Mouse (Mus musculus) embryonic facial prominence, embryonic 10.5 days (tissue): ENCODE measurements at regions not wholly inside any gene's neighbourhood (a gene's known extent, or its start where the extent isn't known, plus 50 kb on each side); places are given as distances from the start of the nearest gene placed in this dataset.

ENCODE experiments used
- DNase-seq: peaks from one replicate; pipeline ENCODE4 v3.0.0-alpha.2; 2017; ENCODE audit warnings: low spot score
- H3K27ac ChIP-seq: fragments of 300-500 bp; sonication (generic); replicated peaks from 2 replicates; pipeline ENCODE4 v1.5.1; 2016; ENCODE audit warnings: mild to moderate bottlenecking
- H3K27me3 ChIP-seq: fragments of 300-500 bp; sonication (generic); replicated peaks from 2 replicates; pipeline ENCODE4 v1.6.1; 2016; ENCODE audit warnings: low read depth, mild to moderate bottlenecking; ENCODE audit not compliant: poor library complexity, severe bottlenecking
- H3K36me3 ChIP-seq: fragments of 300-500 bp; sonication (generic); replicated peaks from 2 replicates; pipeline ENCODE4 v1.6.1; 2016; ENCODE audit warnings: mild to moderate bottlenecking, moderate library complexity
- H3K4me1 ChIP-seq: fragments of 300-500 bp; sonication (generic); 2 replicates; pipeline ENCODE4 v1.6.1; 2016
- H3K4me3 ChIP-seq: fragments of 300-500 bp; sonication (generic); 2 replicates; pipeline ENCODE4 v1.5.1; 2016; ENCODE audit warnings: mild to moderate bottlenecking, moderate library complexity
- H3K9me3 ChIP-seq: fragments of 300-500 bp; sonication (generic); 2 replicates; pipeline ENCODE4 v1.6.1; 2016; ENCODE audit warnings: mild to moderate bottlenecking
- WGBS: fragments of 180-500 bp; shearing (Covaris S2); methylation state at CpG from one replicate; pipeline ENCODE4 v1.1.7; 2016; 5-methylcytosine and 5-hydroxymethylcytosine counted together

DNA sequence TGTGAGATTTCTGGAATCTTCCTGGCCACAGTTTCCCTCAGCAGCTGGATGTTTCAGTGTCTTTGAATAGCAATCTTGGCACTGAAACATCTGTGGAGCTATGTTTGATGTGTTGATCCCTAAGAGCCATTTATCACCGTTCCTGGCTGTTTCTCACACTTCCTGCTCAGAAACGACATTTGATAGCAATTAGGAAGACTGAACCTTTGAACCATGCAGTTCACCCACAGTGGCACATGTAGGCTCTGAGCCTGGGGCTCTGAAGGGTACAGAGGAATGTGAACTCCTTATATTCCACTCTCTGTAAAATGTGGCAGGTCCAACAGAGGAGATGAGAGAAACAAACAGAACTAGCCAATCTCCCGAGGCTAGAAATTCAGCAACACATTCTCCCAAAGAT lies 333.4 kb downstream of the Rnd3 start:
- Histone ChIP-seq H3K36me3 (no peaks in the 10 kb centered on the region), H3K9me3 (no peaks in the 10 kb centered on the region), H3K4me1 (peaks cover 47% of the 10 kb centered on the region), H3K4me3 (no peak overlapping the region), H3K27me3 (no peaks in the 10 kb centered on the region), H3K27ac (peak overlapping the region; percentile 27; the same call in 1 of the 2 replicates)
- peak; percentile 49 for DNase-seq
- 23% methylated on average over 3 of the region's 3 CpGs for WGBS

- no peaks in the 10 kb centered on the region for H3K27me3 ChIP-seq
- H3K4me3 ChIP-seq: no peak overlapping the region
- no peak overlapping the region for H3K27ac ChIP-seq
- DNase-seq: no peak
- no peaks in the 10 kb centered on the region for H3K36me3 ChIP-seq
- H3K4me1 ChIP-seq: peaks cover 53% of the 10 kb centered on the region
- no peaks in the 10 kb centered on the region for H3K9me3 ChIP-seq
- 85% methylated on average over 9 of the region's 9 CpGs for WGBS
Observed at GRCm38 (mm10) chr2:50813568-50814461, 335.1 kb downstream of the Rnd3 start.

DNA sequence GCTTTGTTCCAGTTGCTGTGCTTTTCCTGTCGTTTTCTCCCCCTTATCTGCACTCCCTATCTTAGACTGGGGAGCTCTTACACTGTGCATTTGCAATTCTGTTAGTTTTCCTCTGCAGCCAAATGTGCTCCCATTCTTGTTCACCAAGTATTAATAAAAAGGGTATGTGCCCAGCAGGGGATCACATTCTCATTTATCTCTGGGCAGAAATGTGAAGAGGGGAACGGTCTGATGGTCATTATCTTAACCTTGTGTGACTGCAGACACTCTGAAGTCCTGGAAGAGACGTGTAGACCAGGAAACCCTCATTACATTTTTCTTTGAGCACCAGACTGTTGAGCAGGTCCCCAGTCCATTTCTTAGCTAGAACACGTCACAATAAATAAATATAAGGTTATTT lies 336.6 kb downstream of the Rnd3 start:
- no peak for DNase-seq
- Histone ChIP-seq H3K36me3 (no peaks in the 10 kb centered on the region), H3K9me3 (no peaks in the 10 kb centered on the region), H3K27me3 (no peaks in the 10 kb centered on the region), H3K4me1 (peaks cover 52% of the 10 kb centered on the region), H3K4me3 (no peak overlapping the region), H3K27ac (peak overlapping the region; percentile 83)
- 30% methylated on average over 4 of the region's 4 CpGs for WGBS

DNA sequence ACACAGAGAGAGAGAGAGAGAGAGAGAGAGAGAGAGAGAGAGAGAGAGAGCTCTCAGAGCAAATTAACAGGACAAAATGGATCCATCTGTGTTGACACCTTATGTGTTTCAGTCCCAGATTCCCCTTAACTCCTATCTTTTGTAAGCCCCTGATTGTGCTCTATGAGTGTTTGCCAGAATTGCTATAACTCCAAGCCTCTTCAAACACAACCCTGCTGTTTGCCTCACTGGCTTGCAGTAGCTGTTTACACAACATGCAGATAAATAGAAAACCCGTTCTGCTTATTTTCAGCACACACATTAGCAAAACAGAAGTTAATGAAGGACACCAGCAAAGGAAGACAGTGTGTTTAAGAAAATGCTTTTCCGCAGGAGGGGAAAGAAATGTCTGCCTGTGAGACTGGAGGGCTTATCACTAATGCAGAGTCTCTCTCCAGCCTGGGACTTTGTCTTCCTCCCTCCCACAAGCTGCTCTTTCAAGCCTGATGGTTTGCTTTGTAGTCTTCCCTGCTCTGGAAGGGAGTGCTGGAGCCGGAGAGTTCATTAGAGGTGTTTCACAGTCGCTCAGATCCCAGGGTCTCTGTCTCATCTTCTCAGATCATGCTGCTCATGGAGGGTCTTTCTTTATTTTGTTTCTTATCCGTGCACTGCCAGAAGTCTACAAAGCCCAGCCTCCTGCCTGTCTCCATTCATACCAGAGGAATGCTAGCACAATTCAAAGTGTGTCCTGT lies 338.4 kb downstream of the Rnd3 start:
- Histone ChIP-seq H3K9me3 (no peaks in the 10 kb centered on the region), H3K27me3 (no peaks in the 10 kb centered on the region), H3K27ac (peak overlapping the region; percentile 83), H3K36me3 (no peaks in the 10 kb centered on the region), H3K4me1 (peaks cover 41% of the 10 kb centered on the region), H3K4me3 (no peak overlapping the region)
- DNase-seq: peak; percentile 30
- 9% methylated on average over 5 of the region's 5 CpGs for WGBS

- Histone ChIP-seq H3K9me3 (no peaks in the 10 kb centered on the region), H3K27ac (no peak overlapping the region), H3K27me3 (no peaks in the 10 kb centered on the region), H3K36me3 (no peaks in the 10 kb centered on the region), H3K4me3 (no peak overlapping the region), H3K4me1 (peaks cover 36% of the 10 kb centered on the region)
- no peak for DNase-seq
- 47% methylated on average over 3 of the region's 3 CpGs for WGBS
Observed at GRCm38 (mm10) chr2:50809823-50810222, 339.1 kb downstream of the Rnd3 start.

- no peak overlapping the region for H3K27ac ChIP-seq
- no peak overlapping the region for H3K4me3 ChIP-seq
- H3K27me3 ChIP-seq: no peaks in the 10 kb centered on the region
- peaks cover 27% of the 10 kb centered on the region for H3K4me1 ChIP-seq
- no peaks in the 10 kb centered on the region for H3K9me3 ChIP-seq
- no peak for DNase-seq
- 85% methylated on average over 6 of the region's 6 CpGs for WGBS
- no peaks in the 10 kb centered on the region for H3K36me3 ChIP-seq
Observed at GRCm38 (mm10) chr2:50807162-50807960, 341.6 kb downstream of the Rnd3 start.

GRCm38 (mm10) chr2:50805645-50806044 lies 343.3 kb downstream of the Rnd3 start:
- peaks cover 10% of the 10 kb centered on the region for H3K4me1 ChIP-seq

GRCm38 (mm10) chr2:50796087-50796486 lies 352.8 kb downstream of the Rnd3 start:
- DNase-seq: no peak
- no peaks in the 10 kb centered on the region for H3K36me3 ChIP-seq
- no peak overlapping the region for H3K4me3 ChIP-seq
- 0 out of 2 replicates have a peak overlapping the region, but pooled peaks have one; percentile 30 for H3K27ac ChIP-seq
- 75% methylated on average over 3 of the region's 3 CpGs for WGBS
- H3K9me3 ChIP-seq: peaks cover 9% of the 10 kb centered on the region; the same call in 1 of the 2 replicates
- no peaks in the 10 kb centered on the region for H3K27me3 ChIP-seq
- H3K4me1 ChIP-seq: peaks cover 4% of the 10 kb centered on the region; the same call in 1 of the 2 replicates

More at GRCm38 (mm10) chr2:50805645-50806044, 343.3 kb downstream of the Rnd3 start:
- H3K27me3 ChIP-seq: no peaks in the 10 kb centered on the region
- no peak for DNase-seq
- WGBS: 82% methylated on average over 3 of the region's 3 CpGs
- H3K4me3 ChIP-seq: no peak overlapping the region
- H3K36me3 ChIP-seq: no peaks in the 10 kb centered on the region
- H3K27ac ChIP-seq: no peak overlapping the region
- no peaks in the 10 kb centered on the region for H3K9me3 ChIP-seq

DNA sequence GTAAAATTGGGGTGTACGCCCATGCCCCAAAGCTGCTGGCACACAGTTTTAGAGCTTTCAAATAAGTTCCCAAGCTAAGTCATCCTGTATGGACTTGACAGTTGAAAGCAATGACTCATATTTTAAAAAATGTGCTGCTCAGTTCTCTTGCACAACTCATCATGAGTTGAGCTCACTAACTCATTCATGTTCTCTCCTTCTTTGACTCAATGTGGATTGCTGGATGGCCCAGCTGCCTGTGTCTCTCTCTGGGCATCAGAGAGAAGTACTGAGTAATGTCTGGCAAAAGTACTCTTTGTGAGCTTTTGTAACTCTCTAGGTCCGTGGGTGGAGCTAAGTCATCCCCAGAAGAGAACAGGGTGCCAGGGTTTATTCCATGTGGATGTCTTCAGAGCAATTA lies 355.3 kb downstream of the Rnd3 start:
- no peak for DNase-seq
- no peaks in the 10 kb centered on the region for H3K36me3 ChIP-seq
- H3K4me3 ChIP-seq: no peak overlapping the region
- H3K4me1 ChIP-seq: peaks cover 13% of the 10 kb centered on the region
- H3K27me3 ChIP-seq: no peaks in the 10 kb centered on the region
- WGBS: 83% methylated on average over 2 of the region's 2 CpGs
- H3K9me3 ChIP-seq: peaks cover 12% of the 10 kb centered on the region; the same call in 1 of the 2 replicates
- no peak overlapping the region for H3K27ac ChIP-seq

GRCm38 (mm10) chr2:50793067-50793466 lies 355.8 kb downstream of the Rnd3 start:
- 62% methylated on average over 1 of the region's 1 CpGs for WGBS
- no peaks in the 10 kb centered on the region for H3K36me3 ChIP-seq
- peaks cover 13% of the 10 kb centered on the region for H3K4me1 ChIP-seq
- DNase-seq: no peak
- H3K27me3 ChIP-seq: no peaks in the 10 kb centered on the region
- no peak overlapping the region for H3K4me3 ChIP-seq
- H3K9me3 ChIP-seq: peaks cover 12% of the 10 kb centered on the region; the same call in 1 of the 2 replicates
- no peak overlapping the region for H3K27ac ChIP-seq

GRCm38 (mm10) chr2:50789051-50789651 lies 359.8 kb downstream of the Rnd3 start:
- DNase-seq: peak; percentile 51
- Histone ChIP-seq H3K4me1 (peaks cover 12% of the 10 kb centered on the region), H3K4me3 (0 out of 2 replicates have a peak overlapping the region, but pooled peaks have one; percentile 15), H3K36me3 (no peaks in the 10 kb centered on the region), H3K27ac (peak overlapping the region; percentile 77), H3K27me3 (no peaks in the 10 kb centered on the region), H3K9me3 (peaks cover 12% of the 10 kb centered on the region; the same call in 1 of the 2 replicates)
- WGBS: 53% methylated on average over 4 of the region's 4 CpGs

- WGBS: 71% methylated on average over 8 of the region's 8 CpGs
- no peaks in the 10 kb centered on the region for H3K9me3 ChIP-seq
- no peaks in the 10 kb centered on the region for H3K36me3 ChIP-seq
Observed at GRCm38 (mm10) chr2:50772101-50772500, 376.8 kb downstream of the Rnd3 start.

More at GRCm38 (mm10) chr2:50772101-50772500, 376.8 kb downstream of the Rnd3 start:
- Histone ChIP-seq H3K27me3 (no peaks in the 10 kb centered on the region), H3K27ac (no peak overlapping the region), H3K4me1 (no peaks in the 10 kb centered on the region; the same call in 1 of the 2 replicates), H3K4me3 (no peak overlapping the region)
- DNase-seq: no peak
